Comparison of ENCODE assay signal across 19 mouse cellular contexts in genomic region chr11:45738331-45738730, GRCm38 (mm10).
"Had no signal": no experiment of that assay in that cellular context is flagged by ENCODE, and none has a peak within 500 bp of the region (broad histone marks: within the 10 kb centered on the region; RNA-seq: fewer than 3 reads in every experiment).

No protein-coding gene starts in this region.

- H3K36me3 ChIP-seq: liver, embryonic 13.5 days; neural tube, embryonic 12.5 days; neural tube, embryonic 15.5 days; stomach, embryonic 15.5 days had no signal

- H3K4me3 ChIP-seq: layer of hippocampus, adult 2 months; liver, embryonic 13.5 days; neural tube, embryonic 12.5 days; neural tube, embryonic 15.5 days; stomach, embryonic 15.5 days had no signal

- H3K9me3 ChIP-seq: liver, embryonic 13.5 days; neural tube, embryonic 12.5 days; neural tube, embryonic 15.5 days; stomach, embryonic 15.5 days had no signal

- H3K4me2 ChIP-seq: liver, embryonic 13.5 days; midbrain, embryonic 11.5 days; neural tube, embryonic 12.5 days; neural tube, embryonic 15.5 days; stomach, embryonic 15.5 days had no signal

- DNase-seq: kidney, postnatal 25 days; layer of hippocampus, adult 9-11 months; liver, embryonic 13.5 days; lung, adult 2 months; lung, postnatal 14 days; lung, postnatal 4 days; midbrain, embryonic 14.5 days; right cerebral cortex, adult 18-20 months; right cerebral cortex, postnatal 14 days; right cerebral cortex, postnatal 4 days; thymus, adult 2 months; thymus, postnatal 14 days; thymus, postnatal 4 days had no signal

- H3K4me1 ChIP-seq: liver, embryonic 13.5 days; neural tube, embryonic 12.5 days; neural tube, embryonic 15.5 days; stomach, embryonic 15.5 days had no signal

- H3K27me3 ChIP-seq: liver, embryonic 13.5 days; neural tube, embryonic 12.5 days; neural tube, embryonic 15.5 days; stomach, embryonic 15.5 days had no signal

- H3K27ac ChIP-seq: kidney, postnatal 0 days; layer of hippocampus, adult 2 months; liver, embryonic 13.5 days; neural tube, embryonic 12.5 days; neural tube, embryonic 15.5 days; stomach, embryonic 15.5 days had no signal

- H3K9ac ChIP-seq: liver, embryonic 13.5 days; neural tube, embryonic 12.5 days; neural tube, embryonic 15.5 days; stomach, embryonic 15.5 days had no signal
